Mouse (Mus musculus): ENCODE measurements around the gene Elmo1. TPM values are rescaled to one million over a fixed set of nuclear protein-coding genes. Genes with fewer than 3 reads are reported as not detected.

Elmo1 gene
- total and polyA plus RNA-seq, 3 experiments: 0.16 to 5.3 TPM; not detected in 1

- no peak for ATAC-seq (ENCODE audit: extremely low read depth, insufficient number of reproducible peaks, low FRiP score, poor library complexity, severe bottlenecking)
- TF ChIP-seq CTCF (IDR thresholded peaks at IDR 0.05; ENCODE audit: low read depth, low read length) (peak; percentile 29; the same call in 1 of the 2 replicates), TAL1 (conservative IDR thresholded peaks at IDR 0.05; ENCODE audit: low read depth, low read length) (no peak), POLR2AphosphoS5 (IDR thresholded peaks at IDR 0.05; ENCODE audit: insufficient replicate concordance, low read depth, low read length) (no peak)
Observed at GRCm38 (mm10) chr13:20297841-20298240, 207.4 kb downstream of the Elmo1 start.

DNA sequence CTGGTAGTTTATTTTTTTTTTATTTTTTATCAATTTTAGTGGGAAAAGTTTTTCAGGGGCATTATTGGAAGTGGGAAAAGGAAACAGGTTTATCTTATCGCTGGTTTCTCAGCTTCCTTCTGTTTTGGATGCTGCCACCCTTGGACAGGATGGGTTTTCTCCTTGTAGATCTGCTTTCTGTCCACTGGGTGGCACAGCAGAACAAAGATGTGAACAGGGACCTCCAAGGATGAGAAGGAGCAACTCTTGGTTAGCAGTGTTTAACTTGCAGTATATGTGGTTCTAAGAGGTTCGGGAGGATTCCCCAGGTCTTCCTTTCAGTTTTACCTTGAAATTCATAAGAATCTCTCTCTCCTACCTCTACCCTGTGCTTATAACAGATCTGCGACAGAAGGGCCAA lies 209.0 kb downstream of the Elmo1 start:
- ATAC-seq (ENCODE audit: extremely low read depth, insufficient number of reproducible peaks, low FRiP score, poor library complexity, severe bottlenecking) (no peak), DNase-seq (ENCODE audit: low spot score) (peak; percentile 8)
- no peaks in the 10 kb centered on the region for H3K4me1 ChIP-seq (ENCODE audit: insufficient read depth, low read depth, low read length)
- H3K27me3 ChIP-seq (ENCODE audit: insufficient read depth, low read length): no peaks in the 10 kb centered on the region; the same call in 1 of the 2 replicates
- TF ChIP-seq GATA1 (IDR thresholded peaks at IDR 0.05; ENCODE audit: borderline replicate concordance, low read length) (no peak), GATA2 (IDR thresholded peaks at IDR 0.05; ENCODE audit: borderline replicate concordance, low read depth, low read length) (no peak), CTCF (IDR thresholded peaks at IDR 0.05; ENCODE audit: low read depth, low read length) (no peak), TAL1 (conservative IDR thresholded peaks at IDR 0.05; ENCODE audit: low read depth, low read length) (no peak), POLR2AphosphoS5 (IDR thresholded peaks at IDR 0.05; ENCODE audit: insufficient replicate concordance, low read depth, low read length) (no peak)
- H3K36me3 ChIP-seq (replicated peaks): no peaks in the 10 kb centered on the region
- no peak overlapping the region for H3K4me3 ChIP-seq (ENCODE audit: low read depth, low read length)
- H3K9me3 ChIP-seq (replicated peaks): no peaks in the 10 kb centered on the region

More at GRCm38 (mm10) chr13:20297841-20298240, 207.4 kb downstream of the Elmo1 start:
- no peaks in the 10 kb centered on the region for H3K9me3 ChIP-seq (replicated peaks)
- H3K36me3 ChIP-seq (replicated peaks): no peaks in the 10 kb centered on the region
- DNase-seq (ENCODE audit: low spot score): no peak
- no peaks in the 10 kb centered on the region for H3K4me1 ChIP-seq (ENCODE audit: insufficient read depth, low read depth, low read length)
- H3K27me3 ChIP-seq (ENCODE audit: insufficient read depth, low read length): no peaks in the 10 kb centered on the region; the same call in 1 of the 2 replicates
- H3K4me3 ChIP-seq (ENCODE audit: low read depth, low read length): no peak overlapping the region

- no peaks in the 10 kb centered on the region for H3K4me1 ChIP-seq (ENCODE audit: insufficient read depth, low read depth, low read length)
- H3K27me3 ChIP-seq (ENCODE audit: insufficient read depth, low read length): no peaks in the 10 kb centered on the region; the same call in 1 of the 2 replicates
- H3K9me3 ChIP-seq (replicated peaks): no peaks in the 10 kb centered on the region
- TF ChIP-seq GATA2 (IDR thresholded peaks at IDR 0.05; ENCODE audit: borderline replicate concordance, low read depth, low read length) (no peak), POLR2AphosphoS5 (IDR thresholded peaks at IDR 0.05; ENCODE audit: insufficient replicate concordance, low read depth, low read length) (no peak), GATA1 (IDR thresholded peaks at IDR 0.05; ENCODE audit: borderline replicate concordance, low read length) (no peak), TAL1 (conservative IDR thresholded peaks at IDR 0.05; ENCODE audit: low read depth, low read length) (no peak), CTCF (IDR thresholded peaks at IDR 0.05; ENCODE audit: low read depth, low read length) (no peak)
- no peak for DNase-seq (ENCODE audit: low spot score)
- H3K36me3 ChIP-seq (replicated peaks): no peaks in the 10 kb centered on the region
- ATAC-seq (ENCODE audit: extremely low read depth, insufficient number of reproducible peaks, low FRiP score, poor library complexity, severe bottlenecking): no peak
- H3K4me3 ChIP-seq (ENCODE audit: low read depth, low read length): no peak overlapping the region
Observed at GRCm38 (mm10) chr13:20300052-20300564, 209.7 kb downstream of the Elmo1 start.

GRCm38 (mm10) chr13:20300626-20301025 lies 210.2 kb downstream of the Elmo1 start:
- no peaks in the 10 kb centered on the region for H3K4me1 ChIP-seq (ENCODE audit: insufficient read depth, low read depth, low read length)
- no peak for TF ChIP-seq TAL1 (conservative IDR thresholded peaks at IDR 0.05; ENCODE audit: low read depth, low read length)
- no peak for TF ChIP-seq GATA2 (IDR thresholded peaks at IDR 0.05; ENCODE audit: borderline replicate concordance, low read depth, low read length)
- no peak for TF ChIP-seq POLR2AphosphoS5 (IDR thresholded peaks at IDR 0.05; ENCODE audit: insufficient replicate concordance, low read depth, low read length)
- TF ChIP-seq CTCF (IDR thresholded peaks at IDR 0.05; ENCODE audit: low read depth, low read length): no peak
- TF ChIP-seq GATA1 (IDR thresholded peaks at IDR 0.05; ENCODE audit: borderline replicate concordance, low read length): no peak
- H3K27me3 ChIP-seq (ENCODE audit: insufficient read depth, low read length): no peaks in the 10 kb centered on the region; the same call in 1 of the 2 replicates
- no peak overlapping the region for H3K4me3 ChIP-seq (ENCODE audit: low read depth, low read length)
- H3K36me3 ChIP-seq (replicated peaks): no peaks in the 10 kb centered on the region
- ATAC-seq (ENCODE audit: extremely low read depth, insufficient number of reproducible peaks, low FRiP score, poor library complexity, severe bottlenecking) (no peak), DNase-seq (ENCODE audit: low spot score) (no peak)
- H3K9me3 ChIP-seq (replicated peaks): no peaks in the 10 kb centered on the region

GRCm38 (mm10) chr13:20301760-20302159 lies 211.4 kb downstream of the Elmo1 start:
- no peak for TF ChIP-seq TAL1 (conservative IDR thresholded peaks at IDR 0.05; ENCODE audit: low read depth, low read length)
- DNase-seq (ENCODE audit: low spot score): no peak
- Histone ChIP-seq H3K4me1 (ENCODE audit: insufficient read depth, low read depth, low read length) (no peaks in the 10 kb centered on the region), H3K4me3 (ENCODE audit: low read depth, low read length) (no peak overlapping the region), H3K36me3 (replicated peaks) (no peaks in the 10 kb centered on the region), H3K27me3 (ENCODE audit: insufficient read depth, low read length) (no peaks in the 10 kb centered on the region; the same call in 1 of the 2 replicates), H3K9me3 (replicated peaks) (no peaks in the 10 kb centered on the region)
- ATAC-seq (ENCODE audit: extremely low read depth, insufficient number of reproducible peaks, low FRiP score, poor library complexity, severe bottlenecking): no peak

DNA sequence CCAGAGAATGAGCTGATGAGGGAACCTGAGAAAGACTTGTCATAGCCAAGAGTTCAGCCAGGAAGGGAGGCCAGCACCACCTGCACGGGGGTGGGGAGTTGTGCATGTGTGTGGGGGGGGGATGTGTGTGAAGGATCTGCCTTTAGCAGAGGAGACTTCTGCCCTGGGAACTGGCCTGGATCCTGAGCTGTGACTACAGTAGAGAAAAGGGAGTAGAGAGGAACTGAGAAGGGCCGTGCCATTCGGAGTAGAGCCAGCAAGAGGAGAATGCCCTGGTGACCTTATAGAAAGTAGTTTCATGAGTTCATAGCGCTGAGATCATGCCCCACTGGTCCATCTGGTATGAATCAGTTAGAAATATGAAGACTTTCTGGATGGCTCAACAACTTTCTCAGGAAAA lies 215.2 kb downstream of the Elmo1 start:
- ATAC-seq (ENCODE audit: extremely low read depth, insufficient number of reproducible peaks, low FRiP score, poor library complexity, severe bottlenecking) (no peak), DNase-seq (ENCODE audit: low spot score) (no peak)
- no peaks in the 10 kb centered on the region for H3K36me3 ChIP-seq (replicated peaks)
- H3K27me3 ChIP-seq (ENCODE audit: insufficient read depth, low read length): no peaks in the 10 kb centered on the region; the same call in 1 of the 2 replicates
- TF ChIP-seq TAL1 (conservative IDR thresholded peaks at IDR 0.05; ENCODE audit: low read depth, low read length) (no peak), CTCF (IDR thresholded peaks at IDR 0.05; ENCODE audit: low read depth, low read length) (no peak), GATA1 (IDR thresholded peaks at IDR 0.05; ENCODE audit: borderline replicate concordance, low read length) (no peak), GATA2 (IDR thresholded peaks at IDR 0.05; ENCODE audit: borderline replicate concordance, low read depth, low read length) (no peak), POLR2AphosphoS5 (IDR thresholded peaks at IDR 0.05; ENCODE audit: insufficient replicate concordance, low read depth, low read length) (no peak)
- no peaks in the 10 kb centered on the region for H3K4me1 ChIP-seq (ENCODE audit: insufficient read depth, low read depth, low read length)
- no peaks in the 10 kb centered on the region for H3K9me3 ChIP-seq (replicated peaks)
- H3K4me3 ChIP-seq (ENCODE audit: low read depth, low read length): no peak overlapping the region
